Mouse (Mus musculus) bone marrow, adult 2 months (tissue): ENCODE measurements around the gene Scn1b. TPM values are rescaled to one million over a fixed set of nuclear protein-coding genes. Genes with fewer than 3 reads are reported as not detected.

Source experiments
- H3K27ac ChIP-seq: fragments of 200-500 bp; 2 replicates; pipeline ENCODE4 v1.5.1; 2012; ENCODE audit warnings: low read depth, mild to moderate bottlenecking, control low read depth, inconsistent platforms, low read length; ENCODE audit not compliant: control insufficient read depth, poor library complexity, insufficient read depth
- H3K4me1 ChIP-seq: fragments of 200-500 bp; 2 replicates; pipeline ENCODE4 v1.6.1; 2011; ENCODE audit warnings: low read length; ENCODE audit not compliant: control insufficient read depth, insufficient read depth
- H3K4me3 ChIP-seq: fragments of 200-500 bp; replicated peaks from 2 replicates; pipeline ENCODE3; 2011; ENCODE audit warnings: mild to moderate bottlenecking, low read depth, low read length, control low read depth; ENCODE audit not compliant: control insufficient read depth
- CTCF ChIP-seq: fragments of 200-500 bp; IDR thresholded peaks from 2 replicates; pipeline ENCODE4 v1.5.1; 2011; ENCODE audit warnings: low read length, control low read depth; ENCODE audit not compliant: control insufficient read depth, insufficient read depth
- POLR2A ChIP-seq: fragments of 200-500 bp; IDR thresholded peaks from 2 replicates; pipeline ENCODE4 v1.6.1; 2011; ENCODE audit warnings: low read depth, mild to moderate bottlenecking, control low read depth, low read length, borderline replicate concordance; ENCODE audit not compliant: control insufficient read depth
- WGBS: fragments of 180-500 bp; shearing (Covaris S2); methylation state at CpG from one replicate; pipeline ENCODE4 v1.1.7; 2018; 5-methylcytosine and 5-hydroxymethylcytosine counted together
- polyA plus RNA-seq: library from polyadenylated mRNA; stranded (reverse); fragments of >200 nt; gene quantifications from 2 replicates; pipeline ENCODE4 v1.2.4, GENCODE M21; 2011; ENCODE audit warnings: low replicate concordance; ENCODE audit not compliant: missing spikeins, insufficient read depth, insufficient read length

Scn1b gene
- polyA plus RNA-seq, 1 experiment, result 6.2 TPM

DNA sequence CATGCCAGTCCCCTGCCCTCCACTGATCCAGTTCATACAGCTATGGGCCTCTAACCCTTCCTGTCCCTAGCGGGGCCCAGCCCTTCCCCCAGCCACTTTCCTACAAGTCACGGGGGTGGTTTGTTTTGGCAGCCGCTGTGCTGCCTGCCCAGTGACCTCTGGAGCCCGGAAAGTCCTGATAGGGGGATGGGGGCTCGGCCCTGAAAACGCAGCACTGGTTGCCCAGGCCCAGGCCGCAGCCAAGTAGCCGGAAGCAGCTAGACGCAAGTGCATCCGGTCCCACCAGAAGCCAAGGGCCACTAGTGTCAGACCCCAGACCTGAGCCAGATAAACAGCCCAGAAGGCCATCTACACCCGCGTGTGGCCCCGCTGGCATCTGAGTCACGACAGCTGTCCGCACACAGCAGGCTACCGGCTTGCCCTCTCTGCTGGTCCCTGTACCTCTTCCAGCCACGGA lies 11.2 kb downstream of the Scn1b start:
- H3K27ac ChIP-seq, result no peak overlapping the region
- 15% methylated on average over 17 of the region's 17 CpGs for WGBS
- TF ChIP-seq POLR2A (no peak), CTCF (no peak)
- H3K4me3 ChIP-seq, result no peak overlapping the region
- peaks cover 2% of the 10 kb centered on the region; the same call in 1 of the 2 replicates for H3K4me1 ChIP-seq

DNA sequence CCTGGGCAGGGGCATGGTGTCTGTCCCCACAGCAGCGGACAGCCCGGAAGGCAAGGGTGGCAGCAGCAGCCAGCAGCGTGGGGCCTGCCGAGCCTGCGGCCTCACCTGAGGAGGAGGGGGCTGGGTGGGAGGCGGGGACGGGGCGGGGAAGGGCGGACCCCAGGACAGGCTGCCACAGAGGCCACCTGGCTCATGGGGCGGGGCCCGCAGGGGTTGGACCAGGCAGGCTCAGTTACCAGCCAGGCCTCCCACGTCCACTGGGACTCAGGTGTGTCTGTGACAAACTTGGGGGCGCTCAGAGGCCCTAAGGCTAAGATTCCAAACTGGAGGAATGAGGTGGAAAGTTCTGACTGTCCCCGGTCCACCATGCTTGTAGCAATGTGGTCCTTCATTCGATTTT lies 11.6 kb downstream of the Scn1b start, which contains the start of gene Hpn:
Hpn (minus strand) TSS at position 109 of the 400 bp plus-strand sequence.
- Histone ChIP-seq H3K27ac (no peak within 1 kb of the TSS), H3K4me1 (peaks cover 2% of the 10 kb centered on the region; the same call in 1 of the 2 replicates), H3K4me3 (no peak within 1 kb of the TSS)
- WGBS, result 61% methylated on average over 15 of the region's 15 CpGs
- TF ChIP-seq POLR2A (no peak), CTCF (no peak)

DNA sequence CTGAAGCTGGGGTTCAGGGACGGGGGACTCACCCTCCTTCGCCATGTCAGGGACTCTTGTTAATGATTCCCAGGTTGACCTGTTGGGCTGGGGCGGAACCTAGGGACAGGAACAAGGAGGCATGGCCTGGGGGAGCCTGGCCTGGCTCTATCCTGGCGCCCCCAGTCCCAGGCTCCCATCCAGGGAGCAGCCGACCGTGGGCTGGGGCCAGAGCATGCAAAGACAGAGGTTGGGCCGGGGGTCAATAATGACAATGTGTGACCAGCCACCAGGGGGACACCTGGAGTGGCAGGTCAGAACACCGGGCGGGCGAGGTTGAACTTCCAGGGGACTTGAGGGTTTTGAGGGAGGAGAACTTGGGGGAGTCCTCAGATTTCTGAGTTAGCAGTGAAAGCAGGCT lies 12.2 kb downstream of the Scn1b start:
- H3K4me3 ChIP-seq, result no peak overlapping the region
- WGBS, result 82% methylated on average over 10 of the region's 10 CpGs
- H3K27ac ChIP-seq, result no peak overlapping the region
- TF ChIP-seq POLR2A, result no peak
- no peak for TF ChIP-seq CTCF
- peaks cover 2% of the 10 kb centered on the region; the same call in 1 of the 2 replicates for H3K4me1 ChIP-seq

DNA sequence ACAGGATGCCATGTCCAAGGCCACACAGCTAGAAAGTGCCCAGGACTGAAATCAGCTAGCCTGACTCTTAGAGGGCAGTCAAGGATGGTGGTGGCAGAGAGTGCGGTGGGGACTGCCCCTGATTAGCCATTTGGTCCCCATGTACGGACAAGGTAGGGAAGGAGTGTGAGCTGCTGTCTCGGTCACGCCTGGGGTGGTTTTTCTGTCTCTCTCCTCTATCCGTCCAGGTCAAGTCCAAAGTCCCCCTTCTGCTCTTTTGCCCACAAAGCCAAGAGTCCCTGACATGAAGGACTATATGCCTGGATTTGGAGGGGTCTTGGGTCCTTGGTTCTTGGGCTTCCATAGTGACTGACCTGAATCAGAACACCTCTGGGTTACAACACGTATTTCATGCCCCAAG lies 13.0 kb downstream of the Scn1b start:
- Histone ChIP-seq H3K27ac (no peak overlapping the region), H3K4me3 (no peak overlapping the region)

DNA sequence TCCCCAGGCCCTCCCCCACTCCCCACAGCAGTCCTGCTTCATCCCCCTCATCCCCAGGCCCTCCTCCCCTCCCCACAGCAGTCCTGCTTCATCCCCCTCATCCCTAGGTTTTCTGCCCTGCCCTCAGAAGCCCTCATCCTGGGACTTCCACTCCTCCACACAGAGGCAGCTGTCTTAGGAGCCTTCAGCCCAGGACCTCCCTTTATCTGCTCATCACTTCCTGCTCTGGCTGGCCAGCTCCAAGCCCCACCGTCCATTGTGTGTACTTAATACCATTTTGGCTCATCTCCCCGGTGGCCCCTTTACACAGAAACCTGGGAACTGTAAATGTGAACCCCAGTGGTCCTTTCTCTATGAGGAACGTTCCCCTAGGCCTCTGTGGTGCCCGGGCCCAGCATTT lies 14.8 kb downstream of the Scn1b start:
- peaks cover 2% of the 10 kb centered on the region; the same call in 1 of the 2 replicates for H3K4me1 ChIP-seq

More for the DNA sequence above, 13.0 kb downstream of the Scn1b start:
- TF ChIP-seq CTCF (no peak), POLR2A (no peak)
- 77% methylated on average over 6 of the region's 6 CpGs for WGBS
- H3K4me1 ChIP-seq, result peaks cover 2% of the 10 kb centered on the region; the same call in 1 of the 2 replicates

DNA sequence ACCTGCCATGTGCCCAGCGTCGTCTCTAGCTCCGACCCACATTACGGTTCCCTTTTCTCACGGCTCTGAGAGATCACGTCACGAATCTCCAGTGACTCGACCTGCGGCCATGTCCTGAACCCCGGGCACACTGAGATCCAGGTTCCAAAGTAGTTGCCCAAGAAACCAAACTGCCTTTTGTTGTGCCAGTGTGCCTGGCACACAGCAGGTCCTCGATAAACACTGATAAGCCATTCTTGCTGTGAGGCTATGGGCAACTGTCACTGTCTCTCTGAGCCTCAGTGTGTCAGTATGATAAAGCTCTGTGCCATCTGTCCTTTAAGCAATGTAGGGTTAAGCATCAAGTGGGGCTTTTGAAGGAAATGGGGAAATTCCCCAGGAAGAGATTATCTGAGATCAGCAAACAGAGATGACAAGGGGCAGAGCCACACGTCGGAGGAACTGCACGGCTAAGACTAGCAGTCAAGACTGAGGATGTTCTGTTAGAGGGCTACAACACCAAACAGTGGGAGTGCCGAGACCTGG lies 15.9 kb downstream of the Scn1b start:
- WGBS, result 27% methylated on average over 15 of the region's 15 CpGs
- TF ChIP-seq POLR2A, result no peak
- no peak for TF ChIP-seq CTCF
- Histone ChIP-seq H3K27ac (0 out of 2 replicates have a peak overlapping the region, but pooled peaks have one; percentile 8), H3K4me1 (peaks cover 2% of the 10 kb centered on the region; the same call in 1 of the 2 replicates), H3K4me3 (peak overlapping the region; percentile 1)

More for the DNA sequence above, 14.8 kb downstream of the Scn1b start:
- Histone ChIP-seq H3K27ac (no peak overlapping the region), H3K4me3 (no peak overlapping the region)
- no peak for TF ChIP-seq CTCF
- no peak for TF ChIP-seq POLR2A
- whole genome bisulfite sequencing, result 53% methylated on average over 4 of the region's 4 CpGs

DNA sequence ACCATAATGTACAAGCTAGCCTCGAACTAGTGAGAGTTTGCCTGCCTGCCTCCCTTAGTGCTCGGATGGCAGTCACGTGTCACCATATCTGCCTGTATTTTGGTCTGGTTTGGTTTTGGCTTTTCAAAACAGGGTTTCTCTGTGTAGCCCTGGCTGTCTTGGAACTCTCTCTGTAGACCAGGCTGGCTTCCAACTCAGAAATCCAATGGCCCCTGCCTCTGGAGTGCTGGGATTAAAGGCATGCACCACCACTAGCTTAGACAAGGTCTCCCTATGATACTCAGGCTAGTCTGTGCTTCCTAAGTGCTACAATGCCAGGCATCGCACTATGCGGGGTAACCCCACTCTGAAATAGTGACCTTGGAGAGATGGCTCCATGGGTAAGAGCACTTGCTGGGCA lies 17.0 kb downstream of the Scn1b start:
- WGBS, result 54% methylated on average over 5 of the region's 5 CpGs

DNA sequence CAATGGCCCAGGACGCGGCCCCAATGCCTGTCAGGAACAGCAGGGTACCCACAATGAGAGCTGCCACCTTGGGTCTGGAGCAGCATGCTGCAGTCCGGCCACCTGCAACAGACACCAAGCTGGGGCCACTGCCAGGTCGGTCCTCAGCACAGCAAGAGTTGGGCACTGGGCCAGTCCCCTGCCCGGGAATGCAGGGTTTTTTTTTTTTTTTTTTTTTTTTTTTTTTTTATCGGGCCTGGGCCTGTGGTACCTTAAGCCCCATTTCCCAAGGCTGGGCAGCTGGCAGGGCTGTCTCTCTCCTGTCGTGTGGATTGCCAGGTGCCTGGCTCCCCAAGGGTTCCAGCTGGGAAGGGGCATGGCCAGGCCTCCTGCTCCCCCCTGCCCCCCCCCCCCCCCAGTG lies 17.7 kb downstream of the Scn1b start:
- 11% methylated on average over 7 of the region's 7 CpGs for WGBS
- H3K4me1 ChIP-seq, result peaks cover 2% of the 10 kb centered on the region; the same call in 1 of the 2 replicates
- TF ChIP-seq POLR2A (no peak), CTCF (no peak)
- no peak overlapping the region for H3K4me3 ChIP-seq
- no peak overlapping the region for H3K27ac ChIP-seq

More for the DNA sequence above, 17.0 kb downstream of the Scn1b start:
- Histone ChIP-seq H3K27ac (peak overlapping the region; percentile 29; the same call in 1 of the 2 replicates), H3K4me1 (peaks cover 2% of the 10 kb centered on the region; the same call in 1 of the 2 replicates), H3K4me3 (no peak overlapping the region)
- TF ChIP-seq CTCF (no peak), POLR2A (no peak)
